ENCODE assay signal across 29 mouse cellular contexts in the genomic region with DNA sequence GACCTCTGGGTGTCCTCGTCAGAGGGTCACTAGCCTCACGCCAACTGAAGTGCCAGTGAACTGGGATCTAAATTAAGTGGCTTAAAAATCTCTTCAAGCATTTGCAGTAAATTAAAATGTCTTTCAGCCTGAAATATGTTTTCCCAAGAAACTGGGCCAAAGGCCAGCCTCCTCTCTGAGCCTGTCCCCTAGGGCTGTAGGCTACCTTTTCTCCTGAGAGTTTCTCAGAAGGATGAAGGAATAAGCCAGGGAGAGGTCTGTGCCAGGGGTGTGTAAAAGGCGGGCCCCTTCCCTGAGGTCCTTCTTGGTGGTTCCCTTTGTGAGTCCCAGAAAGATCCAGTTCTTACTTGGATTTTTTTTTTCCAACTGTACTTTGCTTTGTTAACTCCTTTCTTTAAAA.
"Had no signal": no experiment of that assay in that cellular context is flagged by ENCODE, and none has a peak within 500 bp of the region (broad histone marks: within the 10 kb centered on the region; RNA-seq: fewer than 3 reads in every experiment).

No protein-coding gene starts in this region.

- H3K9ac ChIP-seq: heart, embryonic 13.5 days; heart, embryonic 15.5 days; hindbrain, embryonic 12.5 days; hindbrain, embryonic 14.5 days; intestine, embryonic 15.5 days; limb, embryonic 13.5 days; limb, embryonic 15.5 days; liver, embryonic 12.5 days; liver, embryonic 14.5 days had no signal

- H3K27ac ChIP-seq: gastrocnemius, adult 2 months; heart, adult 2 months; heart, embryonic 13.5 days; heart, embryonic 15.5 days; hindbrain, embryonic 10.5 days; hindbrain, embryonic 12.5 days; hindbrain, embryonic 14.5 days; intestine, embryonic 15.5 days; layer of hippocampus, adult 2 months; left cerebral cortex, adult 2 months; limb, embryonic 13.5 days; limb, embryonic 15.5 days; liver, embryonic 12.5 days; liver, embryonic 14.5 days had no signal

- H3K4me1 ChIP-seq: heart, embryonic 13.5 days; heart, embryonic 15.5 days; hindbrain, embryonic 10.5 days; hindbrain, embryonic 12.5 days; limb, embryonic 13.5 days; limb, embryonic 15.5 days; liver, embryonic 12.5 days had no signal

- H3K4me2 ChIP-seq: heart, embryonic 11.5 days; heart, embryonic 13.5 days; heart, embryonic 15.5 days; hindbrain, embryonic 12.5 days; hindbrain, embryonic 14.5 days; intestine, embryonic 15.5 days; limb, embryonic 13.5 days; limb, embryonic 15.5 days; liver, embryonic 12.5 days had no signal

- H3K36me3 ChIP-seq: heart, embryonic 13.5 days; heart, embryonic 15.5 days; hindbrain, embryonic 10.5 days; hindbrain, embryonic 12.5 days; intestine, embryonic 15.5 days; limb, embryonic 13.5 days; limb, embryonic 15.5 days; liver, embryonic 12.5 days had no signal

- H3K9me3 ChIP-seq: heart, embryonic 15.5 days; hindbrain, embryonic 12.5 days; intestine, embryonic 15.5 days; limb, embryonic 13.5 days; limb, embryonic 15.5 days; liver, embryonic 12.5 days had no signal

- DNase-seq: gastrocnemius, adult 2 months; gastrocnemius, postnatal 14 days; gastrocnemius, postnatal 36 days; heart, adult 11 months; heart, adult 2 months; heart, postnatal 14 days; heart, postnatal 4 days; kidney, adult 18-20 months; kidney, adult 9 months; kidney, postnatal 10 days; kidney, postnatal 25 days; kidney, postnatal 4 days; left cerebral cortex, postnatal 4 days had no signal

- ATAC-seq: hindbrain, embryonic 16.5 days; inflammation-experienced regulatory T-cells, adult 6 months; intestine, postnatal 0 days; liver, embryonic 12.5 days had no signal

- H3K4me3 ChIP-seq: gastrocnemius, adult 2 months; heart, adult 2 months; heart, embryonic 13.5 days; heart, embryonic 15.5 days; hindbrain, embryonic 10.5 days; hindbrain, embryonic 12.5 days; intestine, embryonic 15.5 days; layer of hippocampus, adult 2 months; left cerebral cortex, adult 2 months; limb, embryonic 13.5 days; limb, embryonic 15.5 days; liver, embryonic 12.5 days had no signal

- H3K27me3 ChIP-seq: heart, embryonic 13.5 days; heart, embryonic 15.5 days; hindbrain, embryonic 12.5 days; intestine, embryonic 15.5 days; limb, embryonic 13.5 days; limb, embryonic 15.5 days; liver, embryonic 12.5 days had no signal
